In the genomic region with DNA sequence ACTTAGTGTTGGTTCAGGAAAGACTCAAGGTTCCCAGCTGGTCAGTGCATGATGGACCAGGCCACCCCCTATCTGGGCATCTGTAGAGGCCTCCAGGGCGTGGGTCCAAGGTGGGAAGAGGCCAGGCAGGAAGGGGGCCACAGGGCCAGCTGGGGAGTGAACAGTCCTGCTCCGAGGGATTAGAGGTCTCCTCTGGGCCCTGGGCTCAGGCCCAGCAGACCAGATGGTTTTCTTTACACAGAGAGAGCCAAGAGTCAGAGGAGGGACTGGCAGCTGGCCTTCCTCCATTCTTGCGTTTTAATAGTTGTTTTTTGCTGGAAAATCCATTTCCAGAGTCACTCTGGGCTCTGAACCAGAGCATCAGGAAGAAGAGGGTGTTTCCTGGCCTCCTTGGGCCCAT, we compare ENCODE assay signal across 8 mouse cellular contexts. TPM values are rescaled to one million over a fixed set of nuclear protein-coding genes. Genes with fewer than 3 reads are reported as not detected.
A peak's percentile ranks its signal among the peaks of the same experiment; 100 is the strongest.
DNase-seq lines count a peak whose midpoint lies in the region; ATAC-seq lines count a peak whose summit lies in the region.

No protein-coding gene starts in this region.

- H3K36me3 ChIP-seq in forebrain, embryonic 14.5 days (ENCODE audit: control insufficient read depth, insufficient read depth, low read length): peaks cover 72% of the 10 kb centered on the region
- peaks cover 17% of the 10 kb centered on the region for H3K36me3 ChIP-seq in forebrain, embryonic 11.5 days (ENCODE audit: control insufficient read depth, insufficient read depth, low read length)
- peaks cover 35% of the 10 kb centered on the region for H3K36me3 ChIP-seq in heart, embryonic 11.5 days (ENCODE audit: control insufficient read depth, insufficient read depth, low read length)
- peaks cover 51% of the 10 kb centered on the region for H3K36me3 ChIP-seq in lung, embryonic 15.5 days

- H3K9ac ChIP-seq in forebrain, embryonic 14.5 days (ENCODE audit: low read length): no peak overlapping the region
- H3K9ac ChIP-seq in forebrain, embryonic 11.5 days (ENCODE audit: low read length): no peak overlapping the region
- no peak overlapping the region for H3K9ac ChIP-seq in heart, embryonic 11.5 days (ENCODE audit: low read depth, low read length)
- no peak overlapping the region for H3K9ac ChIP-seq in lung, embryonic 15.5 days

- H3K9me3 ChIP-seq in forebrain, embryonic 14.5 days (replicated peaks; ENCODE audit: control insufficient read depth, low read length): no peaks in the 10 kb centered on the region
- H3K9me3 ChIP-seq in forebrain, embryonic 11.5 days (ENCODE audit: control insufficient read depth, low read length): no peaks in the 10 kb centered on the region
- no peaks in the 10 kb centered on the region for H3K9me3 ChIP-seq in heart, embryonic 11.5 days (replicated peaks; ENCODE audit: control insufficient read depth, low read length)
- no peaks in the 10 kb centered on the region for H3K9me3 ChIP-seq in lung, embryonic 15.5 days

- WGBS in forebrain, embryonic 14.5 days: 69% methylated on average over 3 of the region's 3 CpGs
- 91% methylated on average over 3 of the region's 3 CpGs for WGBS in forebrain, embryonic 11.5 days
- WGBS in heart, embryonic 11.5 days (ENCODE audit: insufficient replicate concordance): 69% methylated on average over 3 of the region's 3 CpGs
- 34% methylated on average over 3 of the region's 3 CpGs for WGBS in lung, embryonic 15.5 days

- peak; percentile 25 for DNase-seq in forebrain, embryonic 14.5 days (ENCODE audit: low spot score)
- DNase-seq in forebrain, embryonic 11.5 days (ENCODE audit: low spot score): no peak
- DNase-seq in cerebellum, adult 18-20 months: peak; percentile 85 to 87
- DNase-seq in kidney, postnatal 10 days: peak; percentile 82
- peak; percentile 17 for DNase-seq in right cerebral cortex, postnatal 25 days
- no peak for DNase-seq in spleen, postnatal 14 days (ENCODE audit: low spot score in 2 of 2)

- ATAC-seq in forebrain, embryonic 14.5 days: 0 out of 2 replicates have a peak, but pooled peaks have one; percentile 52
- ATAC-seq in forebrain, embryonic 11.5 days (replicated peaks; ENCODE audit: low FRiP score): no peak
- ATAC-seq in heart, embryonic 11.5 days (replicated peaks; ENCODE audit: insufficient number of reproducible peaks, low FRiP score, low TSS enrichment): no peak
- peak; percentile 74; the same call in 1 of the 2 replicates for ATAC-seq in lung, embryonic 15.5 days (ENCODE audit: borderline replicate concordance, extremely low read depth, low FRiP score, low TSS enrichment)

- H3K4me2 ChIP-seq in forebrain, embryonic 14.5 days (ENCODE audit: low read length): no peak overlapping the region
- no peak overlapping the region for H3K4me2 ChIP-seq in forebrain, embryonic 11.5 days (ENCODE audit: low read depth, low read length, severe bottlenecking)
- H3K4me2 ChIP-seq in heart, embryonic 11.5 days: no peak overlapping the region
- no peak overlapping the region for H3K4me2 ChIP-seq in lung, embryonic 15.5 days

- H3K4me1 ChIP-seq in forebrain, embryonic 14.5 days (ENCODE audit: control insufficient read depth, insufficient read depth, low read length): no peaks in the 10 kb centered on the region
- H3K4me1 ChIP-seq in forebrain, embryonic 11.5 days (replicated peaks; ENCODE audit: control insufficient read depth, insufficient read depth, low read length): no peaks in the 10 kb centered on the region
- H3K4me1 ChIP-seq in heart, embryonic 11.5 days (ENCODE audit: control insufficient read depth, insufficient read depth, low read length): 0 out of 2 replicates have a peak, but pooled peaks cover under 1% of the 10 kb centered on the region
- peaks cover 17% of the 10 kb centered on the region for H3K4me1 ChIP-seq in lung, embryonic 15.5 days

- no peak overlapping the region for H3K4me3 ChIP-seq in forebrain, embryonic 14.5 days (ENCODE audit: low read depth, low read length)
- no peak overlapping the region for H3K4me3 ChIP-seq in forebrain, embryonic 11.5 days (ENCODE audit: low read depth, low read length)
- no peak overlapping the region for H3K4me3 ChIP-seq in heart, embryonic 11.5 days (ENCODE audit: low read depth, low read length)
- no peak overlapping the region for H3K4me3 ChIP-seq in lung, embryonic 15.5 days

- H3K27ac ChIP-seq in forebrain, embryonic 14.5 days (ENCODE audit: low read depth, low read length): no peak overlapping the region
- H3K27ac ChIP-seq in forebrain, embryonic 11.5 days (ENCODE audit: low read depth, low read length): no peak overlapping the region
- peak overlapping the region; percentile 22; the same call in 1 of the 2 replicates for H3K27ac ChIP-seq in heart, embryonic 11.5 days (ENCODE audit: low read depth, low read length)
- peak overlapping the region; percentile 64 for H3K27ac ChIP-seq in lung, embryonic 15.5 days

- no peaks in the 10 kb centered on the region for H3K27me3 ChIP-seq in forebrain, embryonic 14.5 days (replicated peaks; ENCODE audit: control insufficient read depth, insufficient read depth, low read length)
- no peaks in the 10 kb centered on the region for H3K27me3 ChIP-seq in forebrain, embryonic 11.5 days (ENCODE audit: control insufficient read depth, insufficient read depth, low read length)
- no peaks in the 10 kb centered on the region for H3K27me3 ChIP-seq in heart, embryonic 11.5 days (ENCODE audit: control insufficient read depth, insufficient read depth, low read length)
- H3K27me3 ChIP-seq in lung, embryonic 15.5 days: no peaks in the 10 kb centered on the region

RNA-seq across cellular contexts. Expression of gene Spon2, which starts 27.4 kb away (rescaled TPM):
- polyA plus RNA-seq in forebrain, embryonic 14.5 days (2014; fragmentation: Nextera tagmentation; extraction: Ambion mirVana): 2.4 TPM in 2 replicates
- polyA plus RNA-seq in forebrain, embryonic 11.5 days (2014; fragmentation: Nextera tagmentation; extraction: Ambion mirVana): 2.3 and 5.2 TPM in 2 replicates
- polyA plus RNA-seq in heart, embryonic 11.5 days (2014; fragmentation: Nextera tagmentation; extraction: Ambion mirVana): 43.9 and 51.6 TPM in 2 replicates
- 21.3 and 26.4 TPM in 2 replicates for polyA plus RNA-seq in lung, embryonic 15.5 days (2015; fragmentation: Nextera tagmentation; extraction: Ambion mirVana)

RNA-seq across cellular contexts. Expression of gene Ctbp1, which starts 29.1 kb away (rescaled TPM):
- 497 and 526 TPM in 2 replicates for polyA plus RNA-seq in forebrain, embryonic 14.5 days (2014; fragmentation: Nextera tagmentation; extraction: Ambion mirVana)
- polyA plus RNA-seq in forebrain, embryonic 11.5 days (2014; fragmentation: Nextera tagmentation; extraction: Ambion mirVana): 560 and 627 TPM in 2 replicates
- polyA plus RNA-seq in heart, embryonic 11.5 days (2014; fragmentation: Nextera tagmentation; extraction: Ambion mirVana): 232 and 274 TPM in 2 replicates
- polyA plus RNA-seq in lung, embryonic 15.5 days (2015; fragmentation: Nextera tagmentation; extraction: Ambion mirVana): 351 and 372 TPM in 2 replicates

Comparison
In these comparisons a context has a peak if more than half of its experiments do, and no peak if none do; other contexts are left out.
1. ATAC-seq: peak in forebrain, embryonic 14.5 days (single experiment) and lung, embryonic 15.5 days (single experiment); none in forebrain, embryonic 11.5 days (single experiment) and heart, embryonic 11.5 days (single experiment).
2. DNase-seq: peak in forebrain, embryonic 14.5 days (single experiment), cerebellum, adult 18-20 months (2 of 2), kidney, postnatal 10 days (single experiment) and right cerebral cortex, postnatal 25 days (single experiment); none in forebrain, embryonic 11.5 days (single experiment) and spleen, postnatal 14 days (0 of 2).
3. H3K27ac ChIP-seq: peak in heart, embryonic 11.5 days (single experiment) and lung, embryonic 15.5 days (single experiment); none in forebrain, embryonic 14.5 days (single experiment) and forebrain, embryonic 11.5 days (single experiment).